Mouse (Mus musculus) neural tube, embryonic 14.5 days (tissue): ENCODE results near the gene Fam83b. TPM values are rescaled to one million over a fixed set of nuclear protein-coding genes. Genes with fewer than 3 reads are reported as not detected.

Source experiments
- ATAC-seq: fragments of 200-750 bp; cut with Nextera tagmentation; 2 replicates; pipeline ENCODE4 v1.8.0; 2017; ENCODE audit warnings: low read depth, mild to moderate bottlenecking, moderate TSS enrichment, moderate library complexity
- H3K27ac ChIP-seq: fragments of 300-500 bp; sonication (generic); 2 replicates; pipeline ENCODE4 v1.5.1; 2014; ENCODE audit warnings: low read depth, mild to moderate bottlenecking, control low read depth, low read length, moderate library complexity, mixed read lengths
- H3K27me3 ChIP-seq: fragments of 300-500 bp; sonication (generic); 2 replicates; pipeline ENCODE4 v1.6.1; 2014; ENCODE audit warnings: low read length; ENCODE audit not compliant: control insufficient read depth, insufficient read depth
- H3K36me3 ChIP-seq: fragments of 300-500 bp; sonication (generic); 2 replicates; pipeline ENCODE4 v1.6.1; 2014; ENCODE audit warnings: low read length, mixed read lengths; ENCODE audit not compliant: control insufficient read depth, insufficient read depth
- H3K4me1 ChIP-seq: fragments of 300-500 bp; sonication (generic); 2 replicates; pipeline ENCODE4 v1.6.1; 2014; ENCODE audit warnings: low read length; ENCODE audit not compliant: control insufficient read depth, insufficient read depth
- H3K4me2 ChIP-seq: fragments of 300-500 bp; sonication (generic); 2 replicates; pipeline ENCODE4 v1.6.1; 2014; ENCODE audit warnings: mild to moderate bottlenecking, low read depth, low read length, control low read depth
- H3K4me3 ChIP-seq: fragments of 300-500 bp; sonication (generic); 2 replicates; pipeline ENCODE4 v1.5.1; 2014; ENCODE audit warnings: low read depth, low read length, control low read depth, mixed read lengths
- H3K9ac ChIP-seq: fragments of 300-500 bp; sonication (generic); replicated peaks from 2 replicates; pipeline ENCODE4 v1.6.1; 2014; ENCODE audit warnings: low read depth, mild to moderate bottlenecking, control low read depth, low read length, mixed read lengths
- H3K9me3 ChIP-seq: fragments of 300-500 bp; sonication (generic); 2 replicates; pipeline ENCODE4 v1.6.1; 2016; ENCODE audit warnings: low read length; ENCODE audit not compliant: control insufficient read depth
- WGBS: fragments of 180-500 bp; shearing (Covaris S2); extraction: QIAGEN DNeasy Blood & Tissue Kit; methylation state at CpG from one replicate; pipeline ENCODE4 v1.1.7; 2014; 5-methylcytosine and 5-hydroxymethylcytosine counted together
- polyA plus RNA-seq: library from polyadenylated mRNA; unstranded; fragments of >200 nt; fragmentation: Nextera tagmentation; extraction: Ambion mirVana; gene quantifications from 2 replicates; pipeline ENCODE4 v1.2.1, GENCODE M21; 2014

The Fam83b gene
- polyA plus RNA-seq, 1 experiment from 2014 or later = not detected

DNA sequence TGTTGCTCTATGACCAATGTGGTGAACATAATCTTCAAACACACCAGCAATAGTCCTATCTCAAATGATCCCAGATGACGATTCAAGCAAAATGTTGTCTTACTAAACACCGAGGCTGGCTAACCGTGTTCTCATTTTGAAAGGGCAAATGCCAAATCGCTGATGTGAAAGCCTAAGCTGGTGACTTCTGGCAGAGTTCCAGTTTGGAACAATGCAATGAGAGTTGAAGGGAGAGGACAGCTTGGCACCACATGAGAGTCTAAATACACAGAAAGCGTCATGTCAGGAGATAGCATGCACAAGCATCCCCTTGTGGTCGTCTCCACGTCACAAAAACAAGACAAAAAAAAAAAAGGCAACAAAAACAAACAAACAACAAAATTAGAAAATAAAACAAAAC is 27.6 kb downstream of the Fam83b start:
- Histone ChIP-seq H3K4me2 (no peak overlapping the region), H3K4me3 (no peak overlapping the region), H3K27me3 (no peaks in the 10 kb centered on the region), H3K4me1 (no peaks in the 10 kb centered on the region), H3K27ac (no peak overlapping the region), H3K36me3 (no peaks in the 10 kb centered on the region), H3K9me3 (no peaks in the 10 kb centered on the region), H3K9ac (no peak overlapping the region)
- WGBS = 65% methylated on average over 7 of the region's 7 CpGs
- no peak for ATAC-seq

- H3K4me2 ChIP-seq = no peak overlapping the region
- no peak overlapping the region for H3K27ac ChIP-seq
- H3K9me3 ChIP-seq = no peaks in the 10 kb centered on the region
- no peaks in the 10 kb centered on the region for H3K36me3 ChIP-seq
- H3K27me3 ChIP-seq = no peaks in the 10 kb centered on the region
- no peak overlapping the region for H3K4me3 ChIP-seq
- no peak overlapping the region for H3K9ac ChIP-seq
- 87% methylated on average over 9 of the region's 9 CpGs for WGBS
- H3K4me1 ChIP-seq = no peaks in the 10 kb centered on the region
- ATAC-seq = no peak
Measured at GRCm38 (mm10) chr9:76536032-76536431, 30.9 kb downstream of the Fam83b start.

DNA sequence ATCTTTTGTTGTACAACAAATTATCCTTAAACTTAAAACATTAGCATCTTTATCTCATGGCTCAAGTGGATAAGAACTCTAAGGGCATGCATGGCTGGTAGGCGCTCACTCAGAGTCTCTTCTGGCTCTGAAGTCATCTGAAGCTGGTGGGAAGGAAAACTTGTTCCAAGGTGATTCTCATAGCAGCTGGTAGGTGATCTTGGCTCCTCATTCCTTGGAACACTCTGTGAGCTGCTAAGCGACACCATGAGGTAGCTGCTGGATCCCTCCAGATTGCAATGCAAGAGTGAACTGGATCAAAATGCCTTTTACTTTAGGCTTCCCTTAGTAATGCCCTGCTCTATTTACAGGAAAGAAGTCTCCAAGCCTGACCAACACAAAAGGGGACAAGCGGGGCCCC is 34.5 kb downstream of the Fam83b start:
- Histone ChIP-seq H3K4me1 (no peaks in the 10 kb centered on the region), H3K4me2 (no peak overlapping the region), H3K27ac (no peak overlapping the region), H3K27me3 (no peaks in the 10 kb centered on the region), H3K9ac (no peak overlapping the region), H3K9me3 (no peaks in the 10 kb centered on the region), H3K4me3 (no peak overlapping the region), H3K36me3 (no peaks in the 10 kb centered on the region)
- 95% methylated on average over 3 of the region's 3 CpGs for WGBS
- ATAC-seq = no peak

DNA sequence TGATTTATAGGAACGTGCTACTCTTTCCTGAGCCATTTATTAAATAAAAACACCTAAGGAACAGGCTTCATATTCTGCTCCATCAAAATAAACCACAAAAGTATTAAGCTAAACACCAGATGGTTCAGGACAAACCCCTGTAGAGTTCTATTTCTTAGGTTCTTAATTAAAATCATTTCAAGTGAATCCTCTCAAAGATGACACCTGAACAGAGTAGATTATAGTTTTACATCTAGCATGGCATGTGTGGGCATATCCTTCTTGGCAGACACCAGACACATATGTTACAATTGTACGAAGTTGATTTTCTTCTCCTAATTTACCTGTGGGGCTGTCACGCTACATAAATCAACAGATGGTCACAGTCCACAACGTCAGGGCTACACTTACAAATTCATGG is 35.5 kb downstream of the Fam83b start:
- Histone ChIP-seq H3K27ac (no peak overlapping the region), H3K9ac (no peak overlapping the region), H3K27me3 (no peaks in the 10 kb centered on the region), H3K36me3 (no peaks in the 10 kb centered on the region), H3K4me2 (no peak overlapping the region), H3K4me1 (no peaks in the 10 kb centered on the region), H3K4me3 (no peak overlapping the region), H3K9me3 (no peaks in the 10 kb centered on the region)
- ATAC-seq = no peak
- WGBS = 82% methylated on average over 4 of the region's 4 CpGs

- no peaks in the 10 kb centered on the region for H3K36me3 ChIP-seq
- H3K27ac ChIP-seq = no peak overlapping the region
- no peaks in the 10 kb centered on the region for H3K9me3 ChIP-seq
- no peak overlapping the region for H3K9ac ChIP-seq
- no peaks in the 10 kb centered on the region for H3K27me3 ChIP-seq
- no peaks in the 10 kb centered on the region for H3K4me1 ChIP-seq
- H3K4me2 ChIP-seq = no peak overlapping the region
- H3K4me3 ChIP-seq = no peak overlapping the region
- ATAC-seq = no peak
Measured at GRCm38 (mm10) chr9:76525592-76525991, 41.3 kb downstream of the Fam83b start.

GRCm38 (mm10) chr9:76523075-76523474 is 43.8 kb downstream of the Fam83b start:
- Histone ChIP-seq H3K9me3 (no peaks in the 10 kb centered on the region), H3K4me1 (no peaks in the 10 kb centered on the region), H3K4me2 (no peak overlapping the region), H3K27ac (no peak overlapping the region), H3K36me3 (no peaks in the 10 kb centered on the region), H3K9ac (no peak overlapping the region), H3K27me3 (no peaks in the 10 kb centered on the region), H3K4me3 (no peak overlapping the region)
- no peak for ATAC-seq

DNA sequence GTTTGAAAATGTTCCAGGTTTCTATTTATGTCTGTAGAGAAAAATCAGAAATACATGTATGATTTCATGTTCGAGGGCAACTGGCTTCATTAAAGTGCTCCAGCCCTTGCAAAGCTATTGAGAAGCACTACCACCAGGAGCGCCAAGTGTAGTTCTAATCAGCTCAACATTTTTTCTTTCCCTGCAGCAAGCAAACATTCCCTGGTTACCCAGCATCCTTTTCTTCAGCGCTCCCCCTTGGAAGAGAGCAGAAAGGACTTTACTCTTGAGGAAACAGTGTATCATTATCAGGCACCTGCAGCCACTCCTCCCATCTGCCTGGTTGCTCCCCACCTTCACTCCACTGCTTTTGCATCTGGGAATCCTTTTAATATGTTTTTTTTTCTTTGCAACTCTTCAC is 45.3 kb downstream of the Fam83b start:
- no peak for ATAC-seq
- H3K9ac ChIP-seq = no peak overlapping the region
- H3K27me3 ChIP-seq = no peaks in the 10 kb centered on the region
- H3K4me1 ChIP-seq = no peaks in the 10 kb centered on the region
- H3K4me3 ChIP-seq = no peak overlapping the region
- no peak overlapping the region for H3K27ac ChIP-seq
- no peaks in the 10 kb centered on the region for H3K9me3 ChIP-seq
- H3K36me3 ChIP-seq = no peaks in the 10 kb centered on the region
- WGBS = 82% methylated on average over 3 of the region's 3 CpGs
- no peak overlapping the region for H3K4me2 ChIP-seq

DNA sequence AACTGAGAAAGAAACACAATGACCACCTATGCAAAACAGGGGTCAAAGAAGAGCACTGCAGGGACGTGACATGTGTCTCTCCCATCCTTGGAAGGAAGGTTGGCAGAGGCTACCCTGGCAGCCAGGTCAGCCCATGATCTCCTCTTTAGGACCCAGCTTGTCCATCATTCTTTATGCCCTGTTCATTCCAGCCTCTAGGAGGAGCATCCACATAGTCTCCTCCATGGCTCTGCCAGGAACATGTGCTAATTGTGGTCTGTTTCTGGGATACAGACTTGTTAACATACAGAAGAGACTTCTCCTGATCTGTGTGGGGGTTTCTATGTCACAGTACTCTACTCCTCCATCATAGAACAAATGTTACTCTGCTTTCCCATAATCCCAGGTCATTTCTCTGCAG is 48.3 kb downstream of the Fam83b start:
- Histone ChIP-seq H3K9me3 (no peaks in the 10 kb centered on the region), H3K4me2 (no peak overlapping the region), H3K4me3 (no peak overlapping the region), H3K27me3 (no peaks in the 10 kb centered on the region), H3K27ac (no peak overlapping the region), H3K9ac (no peak overlapping the region), H3K4me1 (no peaks in the 10 kb centered on the region), H3K36me3 (no peaks in the 10 kb centered on the region)
- no peak for ATAC-seq
- WGBS = 80% methylated on average over 1 of the region's 1 CpGs

DNA sequence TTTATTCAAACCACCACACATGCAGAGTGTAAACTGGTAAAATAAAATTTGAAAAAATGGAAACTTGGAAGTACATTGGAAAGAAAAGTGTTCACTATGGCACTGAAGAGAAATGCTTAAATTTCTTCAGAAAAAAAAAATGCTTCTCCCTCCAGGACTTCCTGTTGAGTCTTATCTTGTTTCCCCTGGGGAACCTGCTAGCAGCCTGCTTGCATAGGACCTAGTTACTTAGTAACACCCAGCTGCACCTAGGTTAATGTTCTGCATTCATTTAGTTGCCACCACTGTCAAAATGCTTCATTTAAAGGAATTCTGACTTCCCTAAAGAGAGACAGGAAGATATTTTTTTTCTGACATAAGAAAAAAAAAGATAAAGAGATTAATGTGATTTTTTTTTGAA is 61.3 kb downstream of the Fam83b start:
- Histone ChIP-seq H3K4me3 (no peak overlapping the region), H3K9ac (no peak overlapping the region), H3K27me3 (no peaks in the 10 kb centered on the region), H3K36me3 (no peaks in the 10 kb centered on the region), H3K9me3 (no peaks in the 10 kb centered on the region), H3K4me2 (no peak overlapping the region), H3K4me1 (no peaks in the 10 kb centered on the region), H3K27ac (no peak overlapping the region)
- no peak for ATAC-seq

DNA sequence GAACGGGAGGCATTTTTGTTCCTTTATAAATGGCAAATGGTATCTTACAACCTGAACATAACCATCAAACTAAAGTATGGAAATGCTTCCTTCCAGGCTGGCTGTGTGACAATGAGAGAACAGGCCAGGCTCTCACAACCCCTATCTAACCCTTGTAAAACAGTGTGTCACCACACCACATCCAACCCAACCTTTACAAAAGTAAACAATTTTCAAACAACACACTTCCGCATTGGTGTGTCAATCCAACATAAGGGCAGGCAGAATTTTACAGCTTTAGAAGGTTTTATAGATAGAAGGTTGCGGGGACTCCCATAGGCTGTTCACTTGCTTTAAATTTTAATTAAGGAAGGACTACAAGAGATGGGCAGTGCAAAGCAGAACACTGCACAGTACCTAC is 77.2 kb downstream of the Fam83b start:
- Histone ChIP-seq H3K27me3 (no peaks in the 10 kb centered on the region), H3K36me3 (no peaks in the 10 kb centered on the region), H3K9ac (no peak overlapping the region), H3K4me3 (no peak overlapping the region), H3K9me3 (no peaks in the 10 kb centered on the region), H3K4me1 (no peaks in the 10 kb centered on the region), H3K27ac (no peak overlapping the region), H3K4me2 (no peak overlapping the region)
- ATAC-seq = no peak
- WGBS = 97% methylated on average over 3 of the region's 3 CpGs
